ENCODE assay signal across 9 mouse cellular contexts in the genomic region with DNA sequence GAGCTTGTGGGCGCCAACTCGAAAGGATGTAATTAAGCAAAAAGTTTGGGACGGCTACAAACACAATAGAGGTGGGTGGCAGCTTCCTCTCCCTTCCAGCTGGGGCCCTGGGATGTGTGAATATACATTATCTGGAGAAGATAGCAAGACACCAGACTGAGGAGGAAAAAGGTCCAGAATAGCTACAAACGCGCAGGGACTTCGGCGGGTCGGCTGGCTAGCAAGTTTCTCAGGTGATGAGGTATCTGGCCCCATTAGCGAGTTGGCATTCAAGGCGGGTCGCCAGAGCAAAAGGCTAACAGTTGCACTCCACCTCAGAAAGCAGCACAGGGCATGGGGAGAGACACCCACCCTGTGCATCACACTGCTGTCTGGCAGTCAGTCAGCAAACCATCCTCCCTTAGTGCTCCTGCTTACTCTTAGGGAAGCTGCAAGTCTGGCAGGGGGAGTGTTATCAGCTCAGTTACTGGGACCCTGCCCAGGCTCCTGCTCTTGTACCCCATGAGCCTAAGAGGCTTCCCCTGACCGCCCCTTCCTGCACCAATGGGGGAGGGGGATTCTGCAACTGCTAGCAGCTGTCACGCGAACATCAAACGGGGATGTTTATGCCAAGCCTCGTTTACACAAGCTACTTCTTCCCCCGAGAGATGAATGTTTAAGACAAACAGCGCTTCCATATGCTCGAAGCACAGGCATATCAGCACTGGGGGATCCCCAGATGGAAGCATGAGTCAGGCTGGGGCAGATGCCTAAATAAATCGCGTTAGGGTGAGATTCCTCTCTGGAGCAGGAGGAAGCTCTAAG.
A peak's percentile ranks its signal among the peaks of the same experiment; 100 is the strongest.
DNase-seq lines count a peak whose midpoint lies in the region; ATAC-seq lines count a peak whose summit lies in the region.
"Had no signal": no experiment of that assay in that cellular context is flagged by ENCODE, and none has a peak within 500 bp of the region (broad histone marks: within the 10 kb centered on the region; RNA-seq: fewer than 3 reads in every experiment).

No protein-coding gene starts in this region.

- H3K4me1 ChIP-seq in lung, embryonic 15.5 days = peaks cover 11% of the 10 kb centered on the region
- no peaks in the 10 kb centered on the region; the same call in 1 of the 2 replicates for H3K4me1 ChIP-seq in forebrain, embryonic 14.5 days (ENCODE audit: control insufficient read depth, insufficient read depth, low read length)
- no peaks in the 10 kb centered on the region for H3K4me1 ChIP-seq in kidney, embryonic 15.5 days

- H3K27me3 ChIP-seq in lung, embryonic 15.5 days = no peaks in the 10 kb centered on the region
- no peaks in the 10 kb centered on the region for H3K27me3 ChIP-seq in forebrain, embryonic 14.5 days (replicated peaks; ENCODE audit: control insufficient read depth, insufficient read depth, low read length)
- no peaks in the 10 kb centered on the region for H3K27me3 ChIP-seq in kidney, embryonic 15.5 days

- DNase-seq in lung, postnatal 14 days = no peak
- DNase-seq in forebrain, embryonic 14.5 days (ENCODE audit: low spot score) = peak; percentile 82
- peak; percentile 78 for DNase-seq in layer of hippocampus, adult 9-11 months
- DNase-seq in right cerebral cortex, adult 2 months (ENCODE audit: low spot score in 2 of 2) = peak; percentile 78 to 80
- DNase-seq in gastrocnemius, postnatal 4 days (ENCODE audit: low spot score in 2 of 2) = no peak
- no peak for DNase-seq in urinary bladder, postnatal 25 days (ENCODE audit: low spot score)
- DNase-seq: kidney, postnatal 4 days had no signal

- H3K9me3 ChIP-seq in lung, embryonic 15.5 days = no peaks in the 10 kb centered on the region
- H3K9me3 ChIP-seq in forebrain, embryonic 14.5 days (replicated peaks; ENCODE audit: control insufficient read depth, low read length) = no peaks in the 10 kb centered on the region
- no peaks in the 10 kb centered on the region for H3K9me3 ChIP-seq in kidney, embryonic 15.5 days (replicated peaks)

- H3K27ac ChIP-seq in lung, embryonic 15.5 days = no peak overlapping the region
- H3K27ac ChIP-seq in forebrain, embryonic 14.5 days (ENCODE audit: low read depth, low read length) = peak overlapping the region; percentile 33; the same call in 1 of the 2 replicates
- H3K27ac ChIP-seq in kidney, embryonic 15.5 days = no peak overlapping the region

- H3K4me3 ChIP-seq in lung, embryonic 15.5 days = no peak overlapping the region
- H3K4me3 ChIP-seq in forebrain, embryonic 14.5 days (ENCODE audit: low read depth, low read length) = no peak overlapping the region
- H3K4me3 ChIP-seq in kidney, embryonic 15.5 days (replicated peaks) = no peak overlapping the region

- no peaks in the 10 kb centered on the region for H3K36me3 ChIP-seq in lung, embryonic 15.5 days
- no peaks in the 10 kb centered on the region for H3K36me3 ChIP-seq in forebrain, embryonic 14.5 days (ENCODE audit: control insufficient read depth, insufficient read depth, low read length)
- 0 out of 2 replicates have a peak, but pooled peaks cover 5% of the 10 kb centered on the region for H3K36me3 ChIP-seq in kidney, embryonic 15.5 days

- peak; percentile 39; the same call in 1 of the 2 replicates for ATAC-seq in lung, embryonic 15.5 days (ENCODE audit: borderline replicate concordance, extremely low read depth, low FRiP score, low TSS enrichment)
- ATAC-seq in forebrain, embryonic 14.5 days = peak; percentile 83
- no peak for ATAC-seq in kidney, embryonic 15.5 days (replicated peaks; ENCODE audit: low FRiP score)

- WGBS in lung, embryonic 15.5 days = 45% methylated on average over 21 of the region's 21 CpGs
- 63% methylated on average over 21 of the region's 21 CpGs for WGBS in forebrain, embryonic 14.5 days
- WGBS in kidney, embryonic 15.5 days = 67% methylated on average over 21 of the region's 21 CpGs

- H3K9ac ChIP-seq in lung, embryonic 15.5 days = no peak overlapping the region
- no peak overlapping the region for H3K9ac ChIP-seq in forebrain, embryonic 14.5 days (ENCODE audit: low read length)
- no peak overlapping the region for H3K9ac ChIP-seq in kidney, embryonic 15.5 days

- no peak overlapping the region for H3K4me2 ChIP-seq in lung, embryonic 15.5 days
- H3K4me2 ChIP-seq in forebrain, embryonic 14.5 days (ENCODE audit: low read length) = no peak overlapping the region
- H3K4me2 ChIP-seq in kidney, embryonic 15.5 days = no peak overlapping the region

Comparison
In these comparisons a context has a peak if more than half of its experiments do, and no peak if none do; other contexts are left out.
1. DNase-seq: peak in forebrain, embryonic 14.5 days (single experiment), layer of hippocampus, adult 9-11 months (single experiment) and right cerebral cortex, adult 2 months (2 of 2); none in lung, postnatal 14 days (single experiment), gastrocnemius, postnatal 4 days (0 of 2) and urinary bladder, postnatal 25 days (single experiment).